Mouse (Mus musculus) liver, adult 10 weeks (tissue): ENCODE results near the gene Klk1b4. TPM values are rescaled to one million over a fixed set of nuclear protein-coding genes. Genes with fewer than 3 reads are reported as not detected.

ENCODE experiments used
- polyA plus RNA-seq: library from polyadenylated mRNA; stranded (reverse); fragments of 350-450 nt; fragmentation: Illumina TruSeq; extraction: RNeasy Lipid Tissue Mini Kit (QIAGEN cat#74804); gene quantifications from one replicate; pipeline ENCODE4 v1.2.3, GENCODE M21; 2014; ENCODE audit warnings: low read depth, low replicate concordance

Klk1b4 gene
- polyA plus RNA-seq = 0.69 TPM

DNA sequence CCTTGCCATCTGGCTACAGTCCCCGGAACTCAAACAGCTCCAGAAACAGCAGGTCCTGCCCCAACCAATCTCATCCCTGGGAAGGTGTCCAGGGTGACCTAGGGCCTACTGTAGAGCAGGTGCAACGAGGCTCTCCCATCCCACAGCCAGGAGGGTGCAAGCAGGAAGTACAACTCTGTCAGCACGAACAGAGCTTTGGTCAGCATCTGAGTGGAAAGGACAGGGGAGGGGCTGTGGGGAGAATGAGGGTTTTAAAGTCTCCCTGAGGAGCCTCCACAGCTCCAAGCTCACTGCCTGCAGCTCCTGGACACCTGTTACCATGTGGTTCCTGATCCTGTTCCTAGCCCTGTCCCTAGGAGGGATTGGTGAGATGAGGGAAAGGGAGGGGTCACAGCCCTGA, at the start of gene Klk1b4:
TSS of gene Klk1b4 (plus strand) at position 301 of the 400 bp plus-strand sequence.

GRCm38 (mm10) chr7:44187936-44188335, 19.3 kb upstream of the Klk1b4 start, which contains the start of gene Klk1b24:
Klk1b24 (plus strand) TSS chr7:44188236.

GRCm38 (mm10) chr7:44197891-44198290, 9.3 kb upstream of the Klk1b4 start, which contains the start of gene Klk1b3:
Klk1b3 (plus strand) TSS chr7:44198191.

GRCm38 (mm10) chr7:44215645-44216044, 8.4 kb downstream of the Klk1b4 start, which contains the start of gene Klk1b5:
Klk1b5 (plus strand) TSS chr7:44215945.

DNA sequence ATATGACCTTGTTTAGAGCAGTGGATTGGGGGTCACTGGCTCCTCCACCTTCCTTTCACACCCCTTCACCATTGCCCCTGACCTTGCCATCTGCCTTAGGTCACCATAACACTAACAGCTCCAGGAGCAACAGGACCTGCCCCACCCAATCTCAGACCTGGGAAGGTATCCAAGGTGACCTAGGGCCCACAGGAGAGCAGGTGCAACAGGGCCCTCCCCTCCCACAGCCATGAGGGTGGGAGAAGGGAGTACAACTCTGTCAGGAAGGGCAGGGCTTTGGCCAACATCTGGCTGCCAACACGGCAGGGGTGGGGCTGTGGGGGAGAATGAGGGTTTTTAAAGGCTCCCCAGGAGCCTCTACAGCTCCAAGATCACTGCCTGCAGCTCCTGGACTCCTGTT, 17.8 kb downstream of the Klk1b4 start, which contains the start of gene Klk1:
TSS of gene Klk1 (plus strand) at position 285 of the 400 bp plus-strand sequence.

DNA sequence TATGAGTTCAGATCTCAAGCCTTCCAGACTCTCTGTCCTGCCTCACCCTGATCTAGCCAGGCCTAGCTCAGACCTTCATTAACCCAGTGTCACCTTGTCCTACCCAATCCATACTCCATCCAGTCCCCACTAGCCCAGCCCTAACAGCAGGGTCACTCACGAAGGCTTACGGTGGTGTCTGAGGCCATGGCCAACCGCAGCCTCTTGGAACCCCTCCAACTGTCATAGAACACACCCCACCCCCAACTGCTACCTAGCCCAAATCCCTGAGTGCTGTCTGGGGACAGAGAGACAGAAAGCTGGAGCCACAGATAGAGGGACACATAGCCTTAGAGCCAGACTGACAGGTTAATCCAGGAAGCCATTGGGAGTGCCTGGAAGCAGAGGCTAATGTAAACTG, 28.7 kb downstream of the Klk1b4 start, which contains the start of gene Gm36864:
TSS of gene Gm36864 (plus strand) at position 269 of the 400 bp plus-strand sequence.

GRCm38 (mm10) chr7:44246055-44246983, 39.1 kb downstream of the Klk1b4 start, which contains the start of the genes 1700028J19Rik and 2410002F23Rik:
1700028J19Rik (minus strand) TSS chr7:44246695.
2410002F23Rik (plus strand) TSS chr7:44246722.

DNA sequence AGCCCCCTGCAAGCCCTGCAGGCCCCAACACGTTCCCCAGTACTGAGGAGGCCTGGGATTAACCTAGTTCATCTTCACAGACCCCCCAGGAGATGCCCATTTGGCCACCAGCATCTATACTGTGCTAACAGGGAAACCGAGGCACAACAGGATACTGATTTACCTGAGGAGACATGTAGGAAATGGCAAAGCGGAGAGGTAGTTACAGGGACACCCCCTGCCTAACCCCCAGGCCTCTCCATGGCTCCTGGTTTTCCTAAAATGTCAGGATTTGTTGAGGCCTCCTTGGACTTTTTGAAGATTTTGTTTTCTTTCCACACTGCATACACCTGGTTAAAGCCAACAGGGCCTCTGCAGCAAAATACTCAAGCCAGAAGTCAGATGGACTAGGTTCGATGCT, 50.0 kb downstream of the Klk1b4 start, which contains the start of gene Acp4:
TSS of gene Acp4 (minus strand) at position 101 of the 400 bp plus-strand sequence.

DNA sequence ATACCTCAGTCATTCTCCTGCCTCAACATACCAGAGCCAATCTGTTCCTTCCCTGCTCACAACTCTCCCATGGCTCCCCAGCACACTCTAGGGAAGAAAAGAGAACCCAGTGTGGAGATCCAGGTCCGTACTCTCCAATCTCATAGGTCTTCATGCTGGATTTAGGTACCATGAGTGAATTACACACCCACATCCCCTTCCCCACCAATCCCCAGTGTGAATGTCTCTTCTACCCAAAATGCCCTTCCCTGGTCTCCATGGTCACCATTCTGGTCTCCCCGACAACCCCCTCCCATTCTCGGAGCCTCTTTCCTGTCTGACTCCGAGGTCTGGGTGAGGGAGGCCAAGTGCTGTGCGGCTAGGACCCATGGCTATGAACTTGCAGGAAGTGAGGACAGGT, 53.9 kb downstream of the Klk1b4 start, which contains the start of gene Gm15517:
TSS of gene Gm15517 (plus strand) at position 301 of the 400 bp plus-strand sequence.

Other genes starting within 250 kb of the Klk1b4 start
- not detected for gene Klk1b1, start 240.7 kb upstream of the Klk1b4 start, polyA plus RNA-seq
- gene Klk1b9, start 231.4 kb upstream of the Klk1b4 start, polyA plus RNA-seq = not detected
- gene Klk1b11, start 211.6 kb upstream of the Klk1b4 start, polyA plus RNA-seq = not detected
- not detected for gene Klk1b26, start 195.3 kb upstream of the Klk1b4 start, polyA plus RNA-seq
- not detected for gene Klk1b27, start 155.1 kb upstream of the Klk1b4 start, polyA plus RNA-seq
- not detected for gene Klk1b21, start 105.1 kb upstream of the Klk1b4 start, polyA plus RNA-seq
- gene Klk1b22, start 94.8 kb upstream of the Klk1b4 start, polyA plus RNA-seq = not detected
- not detected for gene Klk1b16, start 70.7 kb upstream of the Klk1b4 start, polyA plus RNA-seq
- not detected for gene Klk1b24, start 19.2 kb upstream of the Klk1b4 start, polyA plus RNA-seq
- gene Klk1b3, start 9.2 kb upstream of the Klk1b4 start, polyA plus RNA-seq = not detected
- gene Klk1b5, start 8.5 kb downstream of the Klk1b4 start, polyA plus RNA-seq = not detected
- gene Klk1, start 17.9 kb downstream of the Klk1b4 start, polyA plus RNA-seq = not detected
- not detected for gene Gm36864, start 28.7 kb downstream of the Klk1b4 start, polyA plus RNA-seq
- not detected for gene 1700028J19Rik, start 39.3 kb downstream of the Klk1b4 start, polyA plus RNA-seq
- 6.4 TPM for gene 2410002F23Rik, start 39.3 kb downstream of the Klk1b4 start, polyA plus RNA-seq
- not detected for gene Acp4, start 49.9 kb downstream of the Klk1b4 start, polyA plus RNA-seq
- gene Gm15517, start 54.0 kb downstream of the Klk1b4 start, polyA plus RNA-seq = not detected
- 0.40 TPM for gene Clec11a, start 99.5 kb downstream of the Klk1b4 start, polyA plus RNA-seq
- gene Shank1, start 102.8 kb downstream of the Klk1b4 start, polyA plus RNA-seq = not detected
- not detected for gene Syt3, start 176.7 kb downstream of the Klk1b4 start, polyA plus RNA-seq
- gene 1700008O03Rik, start 178.4 kb downstream of the Klk1b4 start, polyA plus RNA-seq = not detected
- not detected for gene Lrrc4b, start 221.6 kb downstream of the Klk1b4 start, polyA plus RNA-seq